Mouse (Mus musculus) left cerebral cortex, postnatal 4 days (tissue): ENCODE data around the gene Lpcat2b. TPM values are rescaled to one million over a fixed set of nuclear protein-coding genes. Genes with fewer than 3 reads are reported as not detected.

Experiments used
- DNase-seq: peaks from one replicate; pipeline ENCODE4 v3.0.0-alpha.2; 2022
- intact Hi-C: fragments of 180-260 bp; cut with DNase I; formaldehyde crosslinking; loops from one replicate; pipeline ENCODE4 v1.15.1; 2025
- total RNA-seq, 2 experiments: library from RNA; stranded (reverse); gene quantifications; 2 replicates each; pipeline ENCODE4 v1.2.3; 2021

Gene Lpcat2b
- total RNA-seq, 2 experiments from 2014 or later: not detected

- intact Hi-C loops: no loop called here
- no peak for DNase-seq
These were observed 12.9 kb downstream of the Lpcat2b start for GRCm38 (mm10) chr5:107444251-107444650.

GRCm38 (mm10) chr5:107447977-107448376, 16.6 kb downstream of the Lpcat2b start:
- intact Hi-C loops: no loop called here
- DNase-seq: no peak

DNA sequence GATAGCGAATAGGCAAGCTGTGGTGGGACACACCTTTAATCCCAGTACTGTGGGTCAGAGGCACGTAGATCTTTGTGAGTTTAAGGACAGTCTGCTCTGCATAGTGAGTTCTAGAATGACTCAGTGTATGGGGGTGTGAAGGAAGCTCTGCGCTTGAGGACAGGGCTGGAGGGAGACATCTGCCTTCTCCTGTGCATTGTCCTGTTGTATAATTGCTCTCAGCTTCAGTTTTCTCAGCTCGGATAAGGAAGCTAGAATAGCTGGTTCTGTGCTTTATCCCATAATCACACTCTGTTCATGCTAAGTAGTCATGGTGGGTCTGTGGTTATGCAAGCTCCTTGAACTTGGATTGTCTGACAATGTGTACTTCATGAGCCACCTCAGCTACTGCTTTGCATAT, 17.4 kb downstream of the Lpcat2b start:
- no peak for DNase-seq
- intact Hi-C loops: no loop called here

GRCm38 (mm10) chr5:107449620-107450019, 18.3 kb downstream of the Lpcat2b start:
- intact Hi-C loops: no loop called here
- no peak for DNase-seq

- intact Hi-C loops: no loop called here
- DNase-seq: no peak
These were observed 18.9 kb downstream of the Lpcat2b start for GRCm38 (mm10) chr5:107450299-107450698.

- no peak for DNase-seq
These were observed 31.1 kb downstream of the Lpcat2b start for GRCm38 (mm10) chr5:107462147-107463076.

GRCm38 (mm10) chr5:107466501-107466900, 35.2 kb downstream of the Lpcat2b start:
- DNase-seq: no peak
- intact Hi-C loops: no loop called here

More at GRCm38 (mm10) chr5:107462147-107463076, 31.1 kb downstream of the Lpcat2b start:
- intact Hi-C loops: no loop called here

DNA sequence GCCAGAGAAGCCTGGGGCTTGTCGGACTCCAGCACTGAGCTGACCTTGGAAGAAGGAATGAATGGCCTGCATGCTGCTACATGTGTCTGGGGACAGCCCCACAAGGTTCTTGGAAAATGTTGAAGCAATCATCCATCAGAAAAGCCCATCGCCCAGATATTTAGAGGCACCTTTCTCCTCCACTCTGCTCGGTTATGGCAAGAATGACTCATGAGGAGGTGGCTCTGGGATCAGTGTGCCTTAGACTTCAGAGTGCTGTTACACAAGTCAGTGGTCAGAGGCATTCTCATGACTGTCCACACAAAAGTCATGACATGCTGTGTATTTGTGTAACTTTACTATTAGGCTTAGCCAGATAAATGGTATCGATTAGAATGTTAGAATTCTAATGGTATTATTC, 35.7 kb downstream of the Lpcat2b start:
- DNase-seq: no peak
- intact Hi-C loops: no loop called here

DNA sequence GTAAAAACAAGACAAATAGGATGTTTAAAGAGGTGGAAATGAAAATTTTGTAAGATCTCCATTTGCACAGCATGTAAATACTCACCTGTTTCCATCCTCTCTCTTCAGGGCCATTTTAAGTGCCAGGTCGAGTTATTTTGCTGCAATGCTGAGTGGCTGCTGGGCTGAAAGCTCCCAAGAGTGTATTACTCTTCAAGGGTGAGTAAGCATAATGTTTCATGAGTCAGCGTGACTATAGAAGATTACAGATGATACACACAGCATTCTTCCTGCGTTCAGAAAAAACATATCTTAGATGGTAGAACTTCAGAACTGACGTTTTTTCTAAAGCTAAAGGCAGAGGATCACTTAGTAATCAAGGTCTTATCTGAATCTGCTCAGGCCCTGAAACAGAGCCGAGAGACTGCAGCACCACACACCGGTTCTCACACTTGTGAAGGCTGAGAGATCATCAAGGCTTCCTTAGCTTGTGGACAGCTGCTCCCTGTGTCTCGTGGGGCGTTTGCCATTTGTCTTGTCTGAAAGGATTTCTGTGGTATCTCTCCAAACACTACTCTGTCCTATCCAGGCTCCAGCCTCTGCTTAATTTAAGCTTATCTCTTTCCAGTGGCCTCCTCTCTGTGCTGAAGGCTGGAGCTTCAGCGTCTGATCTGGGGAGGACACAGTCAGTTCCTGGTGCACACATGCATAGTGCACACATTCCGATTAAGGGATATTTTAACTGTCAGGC, 39.4 kb downstream of the Lpcat2b start:
- intact Hi-C loops: no loop called here
- DNase-seq: no peak

DNA sequence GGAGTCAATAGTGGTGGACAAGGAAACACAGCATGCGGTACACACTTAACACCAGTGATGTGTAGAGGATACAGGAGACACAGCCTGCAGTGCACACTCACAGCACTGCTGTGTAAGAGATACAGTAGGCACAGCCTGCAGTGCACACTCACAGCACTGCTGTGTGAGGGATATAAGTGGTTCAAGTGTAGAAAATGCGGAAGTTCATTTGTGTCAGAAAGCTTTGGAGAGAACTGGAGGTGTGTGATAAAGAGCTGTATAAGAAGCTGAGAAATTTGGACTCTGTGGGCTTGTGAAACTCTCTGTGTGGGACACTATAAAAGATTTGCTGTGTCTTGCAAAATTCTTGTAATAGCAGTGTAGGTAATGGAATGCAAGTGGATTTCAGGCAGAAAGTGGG, 48.8 kb downstream of the Lpcat2b start:
- intact Hi-C loops: no loop called here
- no peak for DNase-seq

Other genes starting within 250 kb of the Lpcat2b start
- 1 to 10 TPM; 6.7 to 8.7 TPM for gene Tgfbr3, start 141.9 kb upstream of the Lpcat2b start, total RNA-seq
- gene Brdt, start 100.4 kb upstream of the Lpcat2b start, total RNA-seq: 10 to 100 TPM; 11.0 to 12.8 TPM
- gene Ephx4, start 28.8 kb upstream of the Lpcat2b start, total RNA-seq: 10 to 100 TPM; 15.4 to 15.7 TPM
- gene Btbd8, start 6.4 kb downstream of the Lpcat2b start, total RNA-seq: 10 to 100 TPM; 61.9 to 64.8 TPM
- gene Gm42669, start 76.1 kb downstream of the Lpcat2b start, total RNA-seq: under 1 TPM; 0.32 to 0.48 TPM
- gene 1700028K03Rik, start 103.2 kb downstream of the Lpcat2b start, total RNA-seq: under 1 TPM; 0.30 to 0.32 TPM
- gene Rpap2, start 165.8 kb downstream of the Lpcat2b start, total RNA-seq: 10 to 100 TPM; 19.9 to 21.8 TPM
- gene Glmn, start 166.3 kb downstream of the Lpcat2b start, total RNA-seq: 10 to 100 TPM; 25.8 to 27.7 TPM